Mouse (Mus musculus): ENCODE measurements at regions not wholly inside any gene's neighbourhood (a gene's known extent, or its start where the extent isn't known, plus 50 kb on each side); places are given as distances from the start of the nearest gene placed in this dataset.
A peak's percentile ranks its signal among the peaks of the same experiment; 100 is the strongest.

DNA sequence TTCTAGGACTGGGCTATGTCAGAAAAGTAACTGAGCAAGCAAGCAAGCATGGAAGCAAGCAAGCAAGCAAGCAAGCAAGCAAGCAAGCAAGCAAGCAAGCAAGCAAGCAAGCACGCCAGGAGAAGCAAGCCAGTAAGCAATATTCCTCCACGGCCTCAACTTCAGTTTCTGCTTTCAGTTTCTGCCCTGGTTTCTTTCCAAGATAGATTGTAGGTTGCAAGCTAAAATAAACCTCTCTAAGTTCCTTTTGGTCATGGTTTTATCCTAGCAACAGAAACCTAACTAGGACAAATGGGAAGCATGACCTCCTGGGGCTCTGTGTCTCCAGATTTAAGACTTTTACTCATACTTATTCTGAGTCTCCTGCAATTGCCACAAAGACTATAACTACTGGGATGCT, 271.0 kb downstream of the Hace1 start:
- no peak for ATAC-seq (replicated peaks in 1 of 2; ENCODE audit: insufficient read depth in 1 of 2, low FRiP score in 2 of 2, low TSS enrichment in 1 of 2, low read depth in 1 of 2, poor library complexity in 2 of 2, severe bottlenecking in 2 of 2)

GRCm38 (mm10) chr10:45849841-45850240, 272.2 kb downstream of the Hace1 start:
- ATAC-seq (replicated peaks in 1 of 2; ENCODE audit: insufficient read depth in 1 of 2, low FRiP score in 2 of 2, low TSS enrichment in 1 of 2, low read depth in 1 of 2, poor library complexity in 2 of 2, severe bottlenecking in 2 of 2): no peak

DNA sequence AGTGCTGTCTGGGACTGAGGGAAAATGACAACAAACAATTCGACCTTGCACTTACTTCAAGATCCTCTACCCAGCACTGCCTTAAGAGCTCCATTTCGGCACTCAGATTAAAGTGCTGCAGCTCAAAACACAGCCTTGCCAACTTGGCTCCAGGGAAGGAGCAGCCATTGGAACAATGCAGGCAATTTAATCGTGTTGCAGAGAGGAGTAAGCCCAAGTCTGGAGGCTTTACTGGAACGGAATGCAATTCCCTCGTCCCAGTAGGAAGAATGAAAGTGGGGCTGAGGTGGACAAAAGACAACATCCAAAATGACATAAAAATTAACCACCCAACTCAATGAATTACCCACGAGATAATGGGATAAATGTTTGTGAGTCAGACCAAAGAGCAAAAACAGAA, 273.0 kb downstream of the Hace1 start:
- ATAC-seq (replicated peaks in 1 of 2; ENCODE audit: insufficient read depth in 1 of 2, low FRiP score in 2 of 2, low TSS enrichment in 1 of 2, low read depth in 1 of 2, poor library complexity in 2 of 2, severe bottlenecking in 2 of 2): no peak

DNA sequence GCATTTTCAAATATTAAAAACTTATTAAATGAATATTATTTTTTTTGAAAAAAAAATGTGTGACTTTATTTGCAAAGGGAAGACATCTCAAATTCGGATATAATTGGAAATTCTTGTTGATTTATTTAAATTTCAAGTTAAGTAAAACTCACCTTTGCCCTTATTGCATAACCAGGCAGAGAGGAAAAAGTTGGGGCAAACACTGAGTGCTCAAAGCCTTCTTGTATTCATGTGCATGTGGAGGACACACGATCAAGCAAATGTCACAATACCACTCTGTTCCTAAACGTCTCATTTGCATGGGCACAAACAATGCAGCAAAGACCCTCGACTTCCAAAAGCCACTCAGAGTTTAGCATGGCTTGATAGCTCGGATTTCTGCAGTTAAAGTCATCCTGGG, 275.1 kb downstream of the Hace1 start:
- ATAC-seq (replicated peaks in 1 of 2; ENCODE audit: insufficient read depth in 1 of 2, low FRiP score in 2 of 2, low TSS enrichment in 1 of 2, low read depth in 1 of 2, poor library complexity in 2 of 2, severe bottlenecking in 2 of 2): no peak

- ATAC-seq (replicated peaks in 1 of 2; ENCODE audit: insufficient read depth in 1 of 2, low FRiP score in 2 of 2, low TSS enrichment in 1 of 2, low read depth in 1 of 2, poor library complexity in 2 of 2, severe bottlenecking in 2 of 2): no peak
Observed at GRCm38 (mm10) chr10:45855514-45855913, 277.9 kb downstream of the Hace1 start.

DNA sequence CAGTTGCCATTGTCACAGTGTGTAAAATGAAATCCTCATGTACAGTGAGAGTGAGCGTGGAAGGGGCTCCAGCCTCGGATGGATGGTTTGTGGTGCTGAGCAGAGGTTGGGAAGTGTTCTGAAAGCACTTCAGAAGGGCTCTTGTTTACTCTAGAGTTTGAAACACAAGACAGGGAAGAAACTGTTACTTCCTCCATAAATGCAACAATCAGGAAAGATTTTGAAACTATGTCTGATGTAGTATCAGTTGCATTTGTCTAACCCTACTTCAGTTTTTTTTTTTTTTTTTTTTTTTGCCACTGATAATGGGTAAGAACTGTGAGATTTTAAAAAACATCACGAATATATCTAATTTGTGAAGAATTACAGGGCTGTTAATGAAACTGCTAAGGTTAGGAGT, 281.5 kb downstream of the Hace1 start:
- no peak for ATAC-seq (replicated peaks in 1 of 2; ENCODE audit: insufficient read depth in 1 of 2, low FRiP score in 2 of 2, low TSS enrichment in 1 of 2, low read depth in 1 of 2, poor library complexity in 2 of 2, severe bottlenecking in 2 of 2)

DNA sequence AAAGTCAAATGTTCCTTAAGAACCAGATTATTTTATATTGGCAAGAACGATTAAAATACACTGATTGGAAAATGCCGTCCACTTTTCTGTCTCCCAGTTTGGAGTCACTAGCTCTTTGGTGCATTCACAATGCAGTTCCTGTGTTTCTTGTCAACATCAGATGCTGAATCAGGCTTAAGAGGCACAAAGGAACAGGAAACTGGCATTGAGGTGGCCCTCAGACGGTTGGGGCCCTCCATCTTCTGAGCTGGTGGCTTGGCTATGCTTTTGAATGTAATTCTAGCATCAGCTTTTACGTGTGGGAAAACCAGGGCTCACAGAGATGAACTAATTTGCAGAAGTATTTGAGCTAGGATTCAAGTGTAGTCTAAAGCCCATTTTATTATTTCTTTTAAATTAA, 282.3 kb downstream of the Hace1 start:
- ATAC-seq (replicated peaks in 1 of 2; ENCODE audit: insufficient read depth in 1 of 2, low FRiP score in 2 of 2, low TSS enrichment in 1 of 2, low read depth in 1 of 2, poor library complexity in 2 of 2, severe bottlenecking in 2 of 2): peak in 1 of 2 experiments; percentile 36; a peak in 1 of 4 replicates

DNA sequence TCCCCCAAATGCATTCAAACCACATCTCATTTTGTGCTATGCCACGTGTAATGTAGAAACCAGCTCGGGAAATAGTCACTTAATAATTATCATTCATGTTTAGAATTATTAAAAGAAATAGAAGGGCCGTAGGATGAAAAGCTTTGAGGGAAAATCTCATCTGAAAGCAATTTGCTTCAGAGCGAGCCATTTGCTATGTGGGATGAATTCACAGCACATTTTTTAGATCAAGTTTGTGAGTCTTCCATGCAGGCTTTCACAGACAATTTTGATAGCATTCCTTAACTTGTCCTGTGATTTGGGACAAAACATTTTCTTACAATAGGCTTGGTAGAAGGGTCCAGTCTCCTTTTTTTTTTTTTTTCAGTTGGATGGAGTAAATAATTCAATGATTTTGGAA, 283.1 kb downstream of the Hace1 start:
- ATAC-seq (replicated peaks in 1 of 2; ENCODE audit: insufficient read depth in 1 of 2, low FRiP score in 2 of 2, low TSS enrichment in 1 of 2, low read depth in 1 of 2, poor library complexity in 2 of 2, severe bottlenecking in 2 of 2): no peak

DNA sequence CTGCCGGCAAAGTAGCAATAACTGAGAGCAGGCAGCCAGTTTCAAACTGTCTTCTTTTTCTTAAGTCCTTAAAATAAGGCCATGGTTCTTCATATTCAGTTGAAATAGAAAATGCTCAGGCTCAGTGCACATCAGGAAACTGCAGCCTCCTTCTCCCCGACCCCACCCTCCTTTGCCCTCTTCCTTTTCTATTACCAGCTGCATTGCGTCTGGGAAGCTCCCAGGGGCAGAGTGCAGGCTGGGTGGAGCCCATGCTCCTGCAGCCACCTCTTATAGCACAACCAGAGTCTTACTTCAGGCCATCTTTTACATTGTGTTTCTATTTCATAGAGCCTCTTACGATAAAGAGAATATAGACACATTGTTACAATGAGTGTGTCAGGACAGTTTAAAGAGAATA, 288.2 kb downstream of the Hace1 start:
- ATAC-seq (replicated peaks in 1 of 2; ENCODE audit: insufficient read depth in 1 of 2, low FRiP score in 2 of 2, low TSS enrichment in 1 of 2, low read depth in 1 of 2, poor library complexity in 2 of 2, severe bottlenecking in 2 of 2): no peak

DNA sequence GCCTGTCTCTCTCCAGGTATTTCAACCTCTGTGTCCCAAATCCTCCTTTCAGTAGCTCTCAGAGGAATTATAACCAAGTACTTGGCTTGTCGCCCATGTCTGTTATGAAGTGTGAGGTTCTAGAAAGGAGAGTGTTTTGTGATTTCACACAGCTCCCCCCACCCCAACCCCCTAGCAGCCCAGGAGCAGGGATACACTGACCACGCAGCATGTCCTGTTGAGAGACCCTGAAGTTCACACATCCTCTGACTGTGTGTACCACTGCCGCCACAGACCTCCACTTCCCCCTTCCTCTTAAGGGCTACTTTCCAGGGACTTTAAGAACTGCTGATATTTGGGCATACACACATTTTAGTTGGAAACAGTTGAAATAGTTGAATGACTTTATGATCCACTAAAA, 289.2 kb downstream of the Hace1 start:
- ATAC-seq (replicated peaks in 1 of 2; ENCODE audit: insufficient read depth in 1 of 2, low FRiP score in 2 of 2, low TSS enrichment in 1 of 2, low read depth in 1 of 2, poor library complexity in 2 of 2, severe bottlenecking in 2 of 2): no peak

- ATAC-seq (replicated peaks in 1 of 2; ENCODE audit: insufficient read depth in 1 of 2, low FRiP score in 2 of 2, low TSS enrichment in 1 of 2, low read depth in 1 of 2, poor library complexity in 2 of 2, severe bottlenecking in 2 of 2): no peak
Observed at GRCm38 (mm10) chr10:45871028-45871427, 293.4 kb downstream of the Hace1 start.

- no peak for ATAC-seq (replicated peaks in 1 of 2; ENCODE audit: insufficient read depth in 1 of 2, low FRiP score in 2 of 2, low TSS enrichment in 1 of 2, low read depth in 1 of 2, poor library complexity in 2 of 2, severe bottlenecking in 2 of 2)
Observed at GRCm38 (mm10) chr10:45872007-45872890, 294.6 kb downstream of the Hace1 start.

- ATAC-seq (replicated peaks in 1 of 2; ENCODE audit: insufficient read depth in 1 of 2, low FRiP score in 2 of 2, low TSS enrichment in 1 of 2, low read depth in 1 of 2, poor library complexity in 2 of 2, severe bottlenecking in 2 of 2): no peak
Observed at GRCm38 (mm10) chr10:45873805-45874780, 296.5 kb downstream of the Hace1 start.

- peak in 1 of 2 experiments; percentile 14; a peak in 1 of 4 replicates for ATAC-seq (replicated peaks in 1 of 2; ENCODE audit: insufficient read depth in 1 of 2, low FRiP score in 2 of 2, low TSS enrichment in 1 of 2, low read depth in 1 of 2, poor library complexity in 2 of 2, severe bottlenecking in 2 of 2)
Observed at GRCm38 (mm10) chr10:45875287-45875686, 297.7 kb downstream of the Hace1 start.

DNA sequence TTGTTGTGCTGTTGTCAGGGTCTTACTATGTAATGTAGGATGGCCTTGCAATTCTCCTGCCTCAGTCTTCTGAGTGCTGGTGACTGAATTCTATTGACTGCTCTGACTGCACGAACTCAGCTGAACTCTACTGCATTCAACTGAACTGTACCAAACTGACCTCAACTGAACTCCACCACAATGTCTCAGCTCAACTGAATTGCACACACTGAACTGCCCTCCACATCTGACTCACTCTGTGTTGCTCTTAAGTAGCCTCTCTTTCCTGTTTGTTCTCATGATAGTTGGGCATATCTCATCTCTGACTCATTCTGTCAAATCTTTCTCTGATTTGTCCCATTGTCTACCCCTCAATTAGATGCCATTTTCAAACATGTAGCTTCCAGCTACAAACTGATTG, 306.1 kb downstream of the Hace1 start:
- ATAC-seq (replicated peaks in 1 of 2; ENCODE audit: insufficient read depth in 1 of 2, low FRiP score in 2 of 2, low TSS enrichment in 1 of 2, low read depth in 1 of 2, poor library complexity in 2 of 2, severe bottlenecking in 2 of 2): no peak

DNA sequence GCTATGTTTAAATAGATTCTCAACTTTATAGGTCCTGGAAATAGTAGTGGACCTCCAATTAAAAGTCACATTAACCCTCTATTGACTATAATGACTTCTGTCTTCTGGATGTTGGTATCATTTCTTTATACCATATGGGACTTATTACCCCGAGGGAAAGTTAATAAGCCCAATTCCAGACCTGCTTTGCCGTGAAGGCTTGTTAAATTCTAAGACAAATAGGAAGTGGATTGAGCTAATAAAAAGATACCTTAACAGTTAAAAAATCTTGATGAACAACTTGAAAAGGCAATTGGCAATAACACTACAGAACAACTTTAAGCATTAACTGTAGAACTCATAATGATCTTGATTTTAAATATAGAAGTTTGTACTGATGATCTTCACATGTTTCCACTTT, 309.0 kb downstream of the Hace1 start:
- no peak for ATAC-seq (replicated peaks in 1 of 2; ENCODE audit: insufficient read depth in 1 of 2, low FRiP score in 2 of 2, low TSS enrichment in 1 of 2, low read depth in 1 of 2, poor library complexity in 2 of 2, severe bottlenecking in 2 of 2)

GRCm38 (mm10) chr10:45888835-45889234, 311.2 kb downstream of the Hace1 start:
- no peak for ATAC-seq (replicated peaks in 1 of 2; ENCODE audit: insufficient read depth in 1 of 2, low FRiP score in 2 of 2, low TSS enrichment in 1 of 2, low read depth in 1 of 2, poor library complexity in 2 of 2, severe bottlenecking in 2 of 2)

GRCm38 (mm10) chr10:45889381-45889951, 311.8 kb downstream of the Hace1 start:
- no peak for ATAC-seq (replicated peaks in 1 of 2; ENCODE audit: insufficient read depth in 1 of 2, low FRiP score in 2 of 2, low TSS enrichment in 1 of 2, low read depth in 1 of 2, poor library complexity in 2 of 2, severe bottlenecking in 2 of 2)
